Mouse (Mus musculus) hindbrain, embryonic 16.5 days (tissue): ENCODE measurements around the gene Olfr1205. TPM values are rescaled to one million over a fixed set of nuclear protein-coding genes. Genes with fewer than 3 reads are reported as not detected.

Source experiments
- ATAC-seq: fragments of 200-750 bp; cut with Nextera tagmentation; 2 replicates; pipeline ENCODE4 v1.8.0; 2017; ENCODE audit warnings: moderate TSS enrichment, moderate library complexity
- H3K27ac ChIP-seq: fragments of 300-500 bp; sonication (generic); 2 replicates; pipeline ENCODE4 v1.5.1; 2014; ENCODE audit warnings: low read depth, mild to moderate bottlenecking, control low read depth, low read length, moderate library complexity
- H3K27me3 ChIP-seq: fragments of 300-500 bp; sonication (generic); replicated peaks from 2 replicates; pipeline ENCODE4 v1.6.1; 2014; ENCODE audit warnings: low read length; ENCODE audit not compliant: control insufficient read depth, insufficient read depth
- H3K36me3 ChIP-seq: fragments of 300-500 bp; sonication (generic); 2 replicates; pipeline ENCODE4 v1.6.1; 2014; ENCODE audit warnings: mild to moderate bottlenecking, low read length, moderate library complexity, mixed read lengths; ENCODE audit not compliant: control insufficient read depth, insufficient read depth
- H3K4me1 ChIP-seq: fragments of 300-500 bp; sonication (generic); 2 replicates; pipeline ENCODE4 v1.6.1; 2014; ENCODE audit warnings: low read depth, low read length; ENCODE audit not compliant: control insufficient read depth, insufficient read depth
- H3K4me2 ChIP-seq: fragments of 300-500 bp; sonication (generic); 2 replicates; pipeline ENCODE4 v1.6.1; 2014; ENCODE audit warnings: mild to moderate bottlenecking, low read length, control low read depth, moderate library complexity
- H3K4me3 ChIP-seq: fragments of 300-500 bp; sonication (generic); 2 replicates; pipeline ENCODE4 v1.5.1; 2014; ENCODE audit warnings: mild to moderate bottlenecking, low read length, control low read depth, moderate library complexity
- H3K9ac ChIP-seq: fragments of 300-500 bp; sonication (generic); 2 replicates; pipeline ENCODE4 v1.6.1; 2014; ENCODE audit warnings: low read depth, mild to moderate bottlenecking, control low read depth, low read length, moderate library complexity
- H3K9me3 ChIP-seq: fragments of 300-500 bp; sonication (generic); 2 replicates; pipeline ENCODE4 v1.6.1; 2014; ENCODE audit warnings: mild to moderate bottlenecking, low read length, moderate library complexity; ENCODE audit not compliant: control insufficient read depth
- WGBS: fragments of 180-500 bp; shearing (Covaris S2); extraction: QIAGEN DNeasy Blood & Tissue Kit; methylation state at CpG from one replicate; pipeline ENCODE4 v1.1.7; 2014; 5-methylcytosine and 5-hydroxymethylcytosine counted together
- polyA plus RNA-seq: library from polyadenylated mRNA; unstranded; fragments of >200 nt; fragmentation: Nextera tagmentation; extraction: Ambion mirVana; gene quantifications from 2 replicates; pipeline ENCODE4 v1.2.1, GENCODE M21; 2015

Gene Olfr1205
- polyA plus RNA-seq: not detected in 2 replicates

DNA sequence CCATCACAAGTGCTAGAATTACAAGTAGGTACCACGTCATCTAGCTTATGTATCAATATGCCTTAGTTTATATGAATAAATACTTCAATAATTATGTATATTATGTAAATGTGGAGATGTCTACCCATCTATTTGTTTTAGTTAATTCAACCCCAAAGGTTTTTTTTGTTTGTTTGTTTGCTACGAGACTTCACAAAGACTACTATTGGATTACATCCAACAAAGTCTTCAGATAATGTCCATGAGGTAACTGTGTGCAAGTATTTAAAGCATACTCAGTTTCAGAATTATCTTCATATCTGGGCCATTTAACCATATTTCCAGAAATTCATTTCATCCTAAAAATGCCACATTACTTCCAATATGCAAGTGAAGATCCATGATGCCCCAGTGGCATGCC is at the start of gene Olfr1205:
Gene Olfr1205, plus strand, starts transcription at position 301 of the 400 bp plus-strand sequence.
- Histone ChIP-seq H3K4me2 (no peak within 1 kb of the TSS), H3K9me3 (no peaks in the 10 kb centered on the region), H3K27ac (no peak within 1 kb of the TSS), H3K36me3 (no peaks in the 10 kb centered on the region), H3K4me1 (no peaks in the 10 kb centered on the region), H3K4me3 (no peak within 1 kb of the TSS), H3K9ac (no peak within 1 kb of the TSS), H3K27me3 (no peaks in the 10 kb centered on the region)
- WGBS: 93% methylated on average over 2 of the region's 2 CpGs
- ATAC-seq: no peak

DNA sequence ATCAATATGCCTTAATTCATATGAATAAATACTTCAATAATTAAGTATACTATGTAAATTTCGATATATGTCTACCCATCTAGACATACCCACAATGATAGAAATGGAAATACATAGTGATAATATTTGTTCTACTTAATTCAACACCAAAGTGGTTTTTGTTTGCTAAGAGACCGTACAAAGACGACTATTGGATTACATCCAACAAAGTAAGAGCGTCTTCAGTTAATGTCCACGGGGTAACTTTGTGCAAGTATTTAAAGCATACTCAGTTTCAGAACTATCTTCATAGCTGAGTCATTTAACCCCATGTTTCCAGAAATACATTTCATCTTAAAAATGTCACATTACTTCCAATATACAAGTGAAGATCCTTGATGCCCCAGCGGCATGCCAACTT is 36.8 kb upstream of the Olfr1205 start, which contains the start of gene Olfr1201:
Gene Olfr1201, plus strand, starts transcription at position 301 of the 400 bp plus-strand sequence.
- no peak within 1 kb of the TSS for H3K4me2 ChIP-seq
- no peaks in the 10 kb centered on the region for H3K27me3 ChIP-seq
- no peak within 1 kb of the TSS for H3K27ac ChIP-seq
- WGBS: 86% methylated on average over 6 of the region's 6 CpGs
- H3K36me3 ChIP-seq: no peaks in the 10 kb centered on the region
- no peak for ATAC-seq
- no peak within 1 kb of the TSS for H3K9ac ChIP-seq
- H3K9me3 ChIP-seq: no peaks in the 10 kb centered on the region
- no peaks in the 10 kb centered on the region for H3K4me1 ChIP-seq
- no peak within 1 kb of the TSS for H3K4me3 ChIP-seq

DNA sequence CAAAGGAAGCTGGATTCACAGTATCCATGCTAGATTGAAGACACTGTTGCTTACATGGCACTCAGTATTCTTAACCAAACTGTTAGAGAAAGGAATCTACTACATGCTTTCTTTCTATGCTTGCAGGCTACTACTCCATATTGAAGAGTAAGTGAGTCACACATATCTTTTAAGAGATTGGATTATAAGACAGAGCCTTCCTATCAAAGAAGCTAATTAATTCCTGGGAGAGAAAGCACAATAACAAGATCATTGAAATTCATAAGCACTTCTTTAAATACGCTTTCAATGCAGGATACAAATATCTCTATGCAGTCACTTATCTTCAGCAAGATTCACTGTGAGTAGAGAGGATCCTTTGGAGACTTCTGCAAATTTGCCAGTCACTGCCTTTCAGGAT is 15.3 kb upstream of the Olfr1205 start, which contains the start of gene Olfr1202:
Gene Olfr1202, plus strand, starts transcription at position 301 of the 400 bp plus-strand sequence.
- Histone ChIP-seq H3K27ac (no peak within 1 kb of the TSS), H3K36me3 (no peaks in the 10 kb centered on the region), H3K4me1 (no peaks in the 10 kb centered on the region), H3K9me3 (no peaks in the 10 kb centered on the region), H3K4me3 (no peak within 1 kb of the TSS), H3K4me2 (no peak within 1 kb of the TSS), H3K27me3 (no peaks in the 10 kb centered on the region), H3K9ac (no peak within 1 kb of the TSS)
- 73% methylated on average over 1 of the region's 1 CpGs for WGBS
- ATAC-seq: no peak

DNA sequence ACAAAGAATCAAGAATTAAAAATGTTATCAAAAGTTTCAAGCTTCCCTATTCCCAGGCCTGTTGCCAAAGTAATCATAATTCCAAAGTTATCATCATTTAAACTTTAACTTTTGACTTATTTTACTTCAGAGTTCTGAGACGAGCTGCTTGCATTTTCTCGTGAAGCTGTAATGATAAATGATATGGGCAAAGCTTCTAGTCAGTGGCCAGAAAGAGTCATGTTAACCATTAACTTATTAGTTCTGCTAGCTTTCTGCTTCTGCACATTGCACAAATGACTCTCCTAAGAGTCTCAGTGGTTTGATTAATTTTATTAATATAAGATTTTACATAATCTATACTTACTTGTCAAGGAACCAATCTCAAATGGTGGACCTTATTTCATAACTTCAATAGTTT is 8.9 kb downstream of the Olfr1205 start:
- Histone ChIP-seq H3K4me1 (no peaks in the 10 kb centered on the region), H3K36me3 (no peaks in the 10 kb centered on the region), H3K9ac (no peak overlapping the region), H3K9me3 (no peaks in the 10 kb centered on the region), H3K27me3 (no peaks in the 10 kb centered on the region), H3K4me3 (no peak overlapping the region), H3K4me2 (no peak overlapping the region), H3K27ac (no peak overlapping the region)
- no peak for ATAC-seq
- WGBS: 71% methylated on average over 2 of the region's 2 CpGs

DNA sequence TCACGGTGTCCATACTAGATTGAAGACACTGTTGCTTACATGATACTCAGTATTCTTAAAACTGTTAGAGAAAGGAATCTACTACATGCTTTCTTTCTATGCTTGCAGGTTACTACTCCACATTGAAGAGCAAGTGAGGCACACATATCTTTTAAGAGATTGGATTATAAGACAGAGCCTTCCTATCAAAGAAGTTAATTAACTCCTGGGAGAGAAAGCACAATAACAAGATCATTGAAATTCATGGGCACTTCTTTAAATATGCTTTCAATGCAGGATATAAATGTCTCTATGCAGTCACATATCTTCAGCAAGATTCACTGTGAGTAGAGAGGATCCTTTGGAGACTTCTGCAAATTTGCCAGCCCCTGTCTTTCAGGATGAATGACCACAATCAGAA is 19.5 kb downstream of the Olfr1205 start, which contains the start of gene Olfr1204:
Gene Olfr1204, plus strand, starts transcription at position 301 of the 400 bp plus-strand sequence.
- no peaks in the 10 kb centered on the region for H3K36me3 ChIP-seq
- H3K4me1 ChIP-seq: no peaks in the 10 kb centered on the region
- H3K4me2 ChIP-seq: no peak within 1 kb of the TSS
- WGBS: 84% methylated on average over 1 of the region's 1 CpGs
- no peak within 1 kb of the TSS for H3K9ac ChIP-seq
- H3K27me3 ChIP-seq: no peaks in the 10 kb centered on the region
- no peak within 1 kb of the TSS for H3K4me3 ChIP-seq
- ATAC-seq: no peak
- H3K9me3 ChIP-seq: no peaks in the 10 kb centered on the region
- no peak within 1 kb of the TSS for H3K27ac ChIP-seq

DNA sequence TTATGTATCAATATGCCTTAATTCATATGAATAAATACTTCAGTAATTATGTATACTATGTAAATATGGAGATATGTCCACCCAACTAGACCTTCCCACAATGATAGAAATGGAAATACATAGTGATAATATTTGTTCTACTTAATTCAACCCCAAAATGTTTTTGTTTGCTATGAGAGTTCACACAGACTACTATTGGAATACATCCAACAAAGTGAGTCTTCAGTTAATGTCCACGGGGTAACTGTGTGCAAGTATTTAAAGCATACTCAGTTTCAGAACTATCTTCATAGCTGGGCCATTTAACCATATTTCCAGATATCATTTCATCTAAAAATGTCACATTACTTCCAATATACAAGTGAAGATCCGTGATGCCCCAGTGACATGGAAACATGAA is 33.4 kb downstream of the Olfr1205 start, which contains the start of gene Olfr1206:
Gene Olfr1206, plus strand, starts transcription at position 301 of the 400 bp plus-strand sequence.
- no peaks in the 10 kb centered on the region for H3K27me3 ChIP-seq
- no peak within 1 kb of the TSS for H3K4me3 ChIP-seq
- WGBS: 91% methylated on average over 2 of the region's 2 CpGs
- H3K9ac ChIP-seq: no peak within 1 kb of the TSS
- no peaks in the 10 kb centered on the region for H3K4me1 ChIP-seq
- no peak within 1 kb of the TSS for H3K27ac ChIP-seq
- no peak for ATAC-seq
- no peaks in the 10 kb centered on the region for H3K36me3 ChIP-seq
- no peaks in the 10 kb centered on the region for H3K9me3 ChIP-seq
- H3K4me2 ChIP-seq: no peak within 1 kb of the TSS

Other genes starting within 250 kb of the Olfr1205 start
- not detected in 2 replicates for gene Olfr1189, start 243.3 kb upstream of the Olfr1205 start, polyA plus RNA-seq
- not detected in 2 replicates for gene Olfr1191-ps1, start 189.2 kb upstream of the Olfr1205 start, polyA plus RNA-seq
- not detected in 2 replicates for gene Olfr1192-ps1, start 181.2 kb upstream of the Olfr1205 start, polyA plus RNA-seq
- not detected in 2 replicates for gene Olfr1193, start 154.1 kb upstream of the Olfr1205 start, polyA plus RNA-seq
- not detected in 2 replicates for gene Olfr1195, start 140.6 kb upstream of the Olfr1205 start, polyA plus RNA-seq
- not detected in 2 replicates for gene Olfr1196, start 125.1 kb upstream of the Olfr1205 start, polyA plus RNA-seq
- gene Olfr1197, start 97.4 kb upstream of the Olfr1205 start, polyA plus RNA-seq: not detected in 2 replicates
- gene Olfr1198, start 78.4 kb upstream of the Olfr1205 start, polyA plus RNA-seq: not detected in 2 replicates
- not detected in 2 replicates for gene Olfr1199, start 69.3 kb upstream of the Olfr1205 start, polyA plus RNA-seq
- gene Olfr1200, start 59.2 kb upstream of the Olfr1205 start, polyA plus RNA-seq: not detected in 2 replicates
- gene Olfr1201, start 36.7 kb upstream of the Olfr1205 start, polyA plus RNA-seq: not detected in 2 replicates
- gene Olfr1202, start 15.2 kb upstream of the Olfr1205 start, polyA plus RNA-seq: not detected in 2 replicates
- gene Olfr1204, start 19.6 kb downstream of the Olfr1205 start, polyA plus RNA-seq: not detected in 2 replicates
- not detected in 2 replicates for gene Olfr1206, start 33.5 kb downstream of the Olfr1205 start, polyA plus RNA-seq
- gene Olfr1208, start 72.6 kb downstream of the Olfr1205 start, polyA plus RNA-seq: not detected in 2 replicates
- not detected in 2 replicates for gene Olfr1209, start 85.4 kb downstream of the Olfr1205 start, polyA plus RNA-seq
- not detected in 2 replicates for gene Olfr1211, start 108.4 kb downstream of the Olfr1205 start, polyA plus RNA-seq
- not detected in 2 replicates for gene Olfr1212, start 124.2 kb downstream of the Olfr1205 start, polyA plus RNA-seq
- gene Gm13762, start 150.5 kb downstream of the Olfr1205 start, polyA plus RNA-seq: not detected in 2 replicates
- gene Olfr1214, start 162.9 kb downstream of the Olfr1205 start, polyA plus RNA-seq: not detected in 2 replicates
- gene Olfr1215, start 177.2 kb downstream of the Olfr1205 start, polyA plus RNA-seq: not detected in 2 replicates
- not detected in 2 replicates for gene Olfr1216, start 188.6 kb downstream of the Olfr1205 start, polyA plus RNA-seq
- gene Olfr1217, start 202.3 kb downstream of the Olfr1205 start, polyA plus RNA-seq: not detected in 2 replicates
- not detected in 2 replicates for gene Olfr1218, start 231.4 kb downstream of the Olfr1205 start, polyA plus RNA-seq